ENCODE assay signal across 9 mouse cellular contexts in genomic region chr3:79153039-79153487, GRCm38 (mm10).
A peak's percentile ranks its signal among the peaks of the same experiment; 100 is the strongest.
DNase-seq lines count a peak whose midpoint lies in the region; ATAC-seq lines count a peak whose summit lies in the region.
"Had no signal": no experiment of that assay in that cellular context is flagged by ENCODE, and none has a peak within 500 bp of the region (broad histone marks: within the 10 kb centered on the region; RNA-seq: fewer than 3 reads in every experiment).

No protein-coding gene starts in this region.

- peaks cover 9% of the 10 kb centered on the region for H3K36me3 ChIP-seq in heart, embryonic 13.5 days
- H3K36me3 ChIP-seq in heart, embryonic 11.5 days (ENCODE audit: control insufficient read depth, insufficient read depth, low read length), result no peaks in the 10 kb centered on the region
- H3K36me3 ChIP-seq: liver, embryonic 13.5 days had no signal

- H3K9me3 ChIP-seq in heart, embryonic 13.5 days, result no peaks in the 10 kb centered on the region
- H3K9me3 ChIP-seq in heart, embryonic 11.5 days (replicated peaks; ENCODE audit: control insufficient read depth, low read length), result no peaks in the 10 kb centered on the region
- H3K9me3 ChIP-seq: liver, embryonic 13.5 days had no signal

- peak; percentile 61 for DNase-seq in CD4-positive, CD25-positive, alpha-beta regulatory T cell, adult 2 months (ENCODE audit: low read depth, low spot score)
- peak; percentile 76 for DNase-seq in c-Kit-positive CD71-negative TER-119-negative erythroid progenitor cells, embryonic 14.5 days (ENCODE audit: low read depth)
- DNase-seq in lung, postnatal 14 days, result peak; percentile 55
- no peak for DNase-seq in cerebellum, postnatal 10 days
- DNase-seq in left cerebral cortex, postnatal 4 days, result no peak
- DNase-seq in right cerebral cortex, postnatal 25 days, result no peak
- DNase-seq: liver, embryonic 13.5 days had no signal

- H3K27ac ChIP-seq in heart, embryonic 13.5 days (replicated peaks), result peak overlapping the region; percentile 34
- H3K27ac ChIP-seq in heart, embryonic 11.5 days (ENCODE audit: low read depth, low read length), result no peak overlapping the region
- H3K27ac ChIP-seq: liver, embryonic 13.5 days had no signal

- intact Hi-C loops in left cerebral cortex, postnatal 4 days (cut with DNase I), result no loop called here

- peaks cover 19% of the 10 kb centered on the region for H3K4me1 ChIP-seq in heart, embryonic 13.5 days
- peaks cover 4% of the 10 kb centered on the region; the same call in 1 of the 2 replicates for H3K4me1 ChIP-seq in heart, embryonic 11.5 days (ENCODE audit: control insufficient read depth, insufficient read depth, low read length)
- H3K4me1 ChIP-seq: liver, embryonic 13.5 days had no signal

- H3K4me2 ChIP-seq in heart, embryonic 13.5 days, result no peak overlapping the region
- H3K4me2 ChIP-seq in heart, embryonic 11.5 days, result no peak overlapping the region
- H3K4me2 ChIP-seq: liver, embryonic 13.5 days had no signal

- H3K4me3 ChIP-seq in heart, embryonic 13.5 days, result no peak overlapping the region
- no peak overlapping the region for H3K4me3 ChIP-seq in heart, embryonic 11.5 days (ENCODE audit: low read depth, low read length)
- H3K4me3 ChIP-seq: liver, embryonic 13.5 days had no signal

- WGBS in heart, embryonic 13.5 days, result 47% methylated on average over 5 of the region's 5 CpGs
- WGBS in heart, embryonic 11.5 days (ENCODE audit: insufficient replicate concordance), result 56% methylated on average over 5 of the region's 5 CpGs

- no peak overlapping the region for H3K9ac ChIP-seq in heart, embryonic 13.5 days
- H3K9ac ChIP-seq in heart, embryonic 11.5 days (ENCODE audit: low read depth, low read length), result no peak overlapping the region
- H3K9ac ChIP-seq: liver, embryonic 13.5 days had no signal

- ATAC-seq in heart, embryonic 13.5 days (ENCODE audit: extremely low read depth, insufficient number of reproducible peaks, low FRiP score, low TSS enrichment), result no peak
- no peak for ATAC-seq in heart, embryonic 11.5 days (replicated peaks; ENCODE audit: insufficient number of reproducible peaks, low FRiP score, low TSS enrichment)

- no peaks in the 10 kb centered on the region for H3K27me3 ChIP-seq in heart, embryonic 13.5 days (replicated peaks)
- no peaks in the 10 kb centered on the region for H3K27me3 ChIP-seq in heart, embryonic 11.5 days (ENCODE audit: control insufficient read depth, insufficient read depth, low read length)
- H3K27me3 ChIP-seq: liver, embryonic 13.5 days had no signal

Comparison
In these comparisons a context has a peak if more than half of its experiments do, and no peak if none do; other contexts are left out.
1. DNase-seq: peak in CD4-positive, CD25-positive, alpha-beta regulatory T cell, adult 2 months (single experiment), c-Kit-positive CD71-negative TER-119-negative erythroid progenitor cells, embryonic 14.5 days (single experiment) and lung, postnatal 14 days (single experiment); none in cerebellum, postnatal 10 days (0 of 2), left cerebral cortex, postnatal 4 days (single experiment) and right cerebral cortex, postnatal 25 days (single experiment).